Mouse (Mus musculus) lung, postnatal 0 days (tissue): ENCODE data around the gene Ccdc144b.

Experiments used
- CTCF ChIP-seq: IDR thresholded peaks from 2 replicates; pipeline ENCODE4 v1.5.1; 2016; ENCODE audit warnings: antibody characterized with exemption, mild to moderate bottlenecking
- EP300 ChIP-seq: IDR thresholded peaks from 2 replicates; pipeline ENCODE4 v1.6.1; 2016; ENCODE audit warnings: antibody characterized with exemption, mild to moderate bottlenecking, control low read depth

DNA sequence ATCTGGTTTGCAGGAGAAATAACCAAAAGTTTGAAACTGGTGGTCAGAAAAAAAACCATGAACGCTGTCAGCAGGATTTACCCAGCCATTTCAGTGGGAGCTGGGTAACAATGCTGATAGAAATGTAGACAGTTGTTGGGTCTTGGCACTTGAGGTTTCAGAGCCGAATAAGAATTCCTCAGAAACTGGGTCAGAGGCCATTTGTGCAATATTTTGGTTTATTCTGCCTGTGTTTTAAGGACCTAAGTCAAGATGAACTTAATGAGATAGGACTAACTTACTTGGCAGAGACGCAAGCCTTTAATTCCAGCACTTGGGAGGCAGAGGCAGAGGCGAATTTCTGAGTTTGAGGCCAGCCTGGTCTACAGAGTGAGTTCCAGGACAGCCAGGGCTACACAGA lies 8.3 kb downstream of the Ccdc144b start:
- TF ChIP-seq CTCF (no peak), EP300 (no peak)
